Mouse (Mus musculus) heart, embryonic 15.5 days (tissue): ENCODE measurements around the gene Erc2. TPM values are rescaled to one million over a fixed set of nuclear protein-coding genes. Genes with fewer than 3 reads are reported as not detected.

Experiments used
- ATAC-seq: fragments of 200-750 bp; cut with Nextera tagmentation; replicated peaks from 2 replicates; pipeline ENCODE4 v1.8.0; 2017; ENCODE audit warnings: low read depth, moderate TSS enrichment; ENCODE audit not compliant: insufficient number of reproducible peaks, insufficient read depth, low FRiP score
- H3K27ac ChIP-seq: fragments of 300-500 bp; sonication (generic); 2 replicates; pipeline ENCODE4 v1.5.1; 2015; ENCODE audit warnings: mild to moderate bottlenecking, inconsistent platforms
- H3K27me3 ChIP-seq: fragments of 300-500 bp; sonication (generic); 2 replicates; pipeline ENCODE4 v1.6.1; 2015; ENCODE audit warnings: inconsistent platforms
- H3K36me3 ChIP-seq: fragments of 300-500 bp; sonication (generic); 2 replicates; pipeline ENCODE4 v1.6.1; 2015; ENCODE audit warnings: mild to moderate bottlenecking, inconsistent platforms
- H3K4me1 ChIP-seq: fragments of 300-500 bp; sonication (generic); replicated peaks from 2 replicates; pipeline ENCODE4 v1.6.1; 2015; ENCODE audit warnings: inconsistent platforms
- H3K4me2 ChIP-seq: fragments of 300-500 bp; sonication (generic); 2 replicates; pipeline ENCODE4 v1.6.1; 2015; ENCODE audit warnings: inconsistent platforms, mild to moderate bottlenecking, moderate library complexity
- H3K4me3 ChIP-seq: fragments of 300-500 bp; sonication (generic); 2 replicates; pipeline ENCODE4 v1.5.1; 2015; ENCODE audit warnings: mild to moderate bottlenecking, inconsistent platforms
- H3K9ac ChIP-seq: fragments of 300-500 bp; sonication (generic); 2 replicates; pipeline ENCODE4 v1.6.1; 2015; ENCODE audit warnings: mild to moderate bottlenecking, inconsistent platforms
- H3K9me3 ChIP-seq: fragments of 300-500 bp; sonication (generic); replicated peaks from 2 replicates; pipeline ENCODE4 v1.6.1; 2016; ENCODE audit warnings: inconsistent platforms
- WGBS: fragments of 180-500 bp; shearing (Covaris S2); methylation state at CpG from one replicate; pipeline ENCODE4 v1.1.7; 2015; ENCODE audit warnings: mixed read lengths; 5-methylcytosine and 5-hydroxymethylcytosine counted together
- polyA plus RNA-seq: library from polyadenylated mRNA; unstranded; fragments of >200 nt; fragmentation: Nextera tagmentation; extraction: Ambion mirVana; gene quantifications from 2 replicates; pipeline ENCODE4 v1.2.1, GENCODE M21; 2015

Gene Erc2
- polyA plus RNA-seq, 1 experiment from 2014 or later, result 2.2 TPM

DNA sequence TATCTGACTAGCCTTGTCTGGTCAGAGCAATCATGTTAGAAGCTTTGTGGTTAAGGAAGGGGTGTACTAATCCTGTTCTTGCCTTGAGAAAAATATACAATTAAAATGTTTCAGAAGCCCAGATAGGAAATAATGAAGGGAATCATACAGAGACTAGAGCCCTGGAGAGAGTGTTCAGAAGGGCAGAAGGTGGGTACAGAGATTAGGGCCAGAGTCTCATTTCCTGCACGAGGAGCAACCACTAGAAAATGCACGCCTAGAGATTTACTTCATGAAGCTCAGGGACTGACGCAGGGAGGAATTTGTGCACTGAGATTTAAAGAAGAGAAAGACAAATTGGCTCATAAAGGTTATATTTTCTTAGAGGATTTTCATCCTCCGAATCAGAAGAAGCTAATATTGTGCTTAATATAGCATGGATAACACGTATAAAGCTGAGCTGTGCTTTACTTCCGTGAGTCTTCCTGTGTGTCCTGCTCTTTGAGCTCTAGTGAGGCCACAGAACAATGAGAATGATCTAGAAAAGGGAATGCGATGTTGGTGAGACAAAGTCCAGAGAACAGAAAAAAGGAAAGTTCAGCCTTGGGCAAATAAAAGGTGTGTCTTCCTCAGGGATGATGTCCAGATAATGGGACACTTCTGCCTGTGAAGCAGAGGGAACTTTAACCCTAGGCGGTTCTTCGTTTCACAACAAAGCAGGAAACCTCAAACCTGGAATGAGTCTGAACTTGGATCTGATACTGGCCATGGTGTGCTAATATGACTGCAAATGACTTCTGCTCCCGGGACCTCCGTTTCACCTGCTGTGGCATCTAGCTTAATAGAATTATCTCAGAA, 45.0 kb downstream of the Erc2 start:
- H3K4me3 ChIP-seq, result no peak overlapping the region
- no peaks in the 10 kb centered on the region for H3K36me3 ChIP-seq
- 81% methylated on average over 11 of the region's 11 CpGs for WGBS
- H3K4me2 ChIP-seq, result no peak overlapping the region
- H3K9me3 ChIP-seq, result no peaks in the 10 kb centered on the region
- H3K27me3 ChIP-seq, result no peaks in the 10 kb centered on the region
- H3K27ac ChIP-seq, result no peak overlapping the region
- H3K4me1 ChIP-seq, result no peaks in the 10 kb centered on the region
- no peak overlapping the region for H3K9ac ChIP-seq
- no peak for ATAC-seq

- no peak for ATAC-seq
- no peaks in the 10 kb centered on the region for H3K36me3 ChIP-seq
- no peak overlapping the region for H3K27ac ChIP-seq
- no peaks in the 10 kb centered on the region for H3K27me3 ChIP-seq
- H3K9ac ChIP-seq, result no peak overlapping the region
- no peak overlapping the region for H3K4me2 ChIP-seq
- H3K9me3 ChIP-seq, result no peaks in the 10 kb centered on the region
- H3K4me1 ChIP-seq, result no peaks in the 10 kb centered on the region
- WGBS, result 75% methylated on average over 6 of the region's 6 CpGs
- no peak overlapping the region for H3K4me3 ChIP-seq
These were observed 45.9 kb downstream of the Erc2 start for GRCm38 (mm10) chr14:27668151-27668550.

DNA sequence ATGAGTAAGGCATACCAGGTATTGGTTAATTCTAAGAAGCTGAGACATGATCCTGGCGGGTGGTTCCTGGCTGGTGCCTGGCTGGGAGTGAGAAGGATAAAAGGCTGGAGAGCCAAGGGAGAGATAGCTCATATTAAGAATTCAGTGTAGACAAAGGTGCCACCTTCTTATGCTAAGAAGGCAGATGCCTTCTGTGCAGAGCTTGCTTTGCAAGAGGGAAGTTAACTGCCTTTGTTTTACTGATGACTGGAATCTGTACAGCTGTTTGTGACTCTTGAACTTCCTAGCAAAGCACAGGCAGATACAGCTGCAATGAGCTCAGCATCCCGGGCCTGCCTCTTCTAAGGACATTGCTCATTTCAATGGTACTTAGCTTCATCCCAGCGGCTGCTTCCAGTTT, 47.7 kb downstream of the Erc2 start:
- no peak for ATAC-seq
- no peak overlapping the region for H3K4me2 ChIP-seq
- WGBS, result 82% methylated on average over 3 of the region's 3 CpGs

GRCm38 (mm10) chr14:27672761-27673160, 50.5 kb downstream of the Erc2 start:
- Histone ChIP-seq H3K36me3 (no peaks in the 10 kb centered on the region), H3K4me2 (no peak overlapping the region), H3K9ac (no peak overlapping the region), H3K27me3 (no peaks in the 10 kb centered on the region), H3K9me3 (no peaks in the 10 kb centered on the region), H3K4me1 (no peaks in the 10 kb centered on the region), H3K4me3 (no peak overlapping the region), H3K27ac (no peak overlapping the region)
- 81% methylated on average over 7 of the region's 7 CpGs for WGBS
- no peak for ATAC-seq

More for the DNA sequence above, 47.7 kb downstream of the Erc2 start:
- Histone ChIP-seq H3K4me1 (no peaks in the 10 kb centered on the region), H3K27ac (no peak overlapping the region), H3K4me3 (no peak overlapping the region), H3K9me3 (no peaks in the 10 kb centered on the region), H3K27me3 (no peaks in the 10 kb centered on the region), H3K9ac (no peak overlapping the region), H3K36me3 (no peaks in the 10 kb centered on the region)

GRCm38 (mm10) chr14:27674096-27674495, 51.9 kb downstream of the Erc2 start:
- Histone ChIP-seq H3K4me1 (no peaks in the 10 kb centered on the region), H3K9ac (no peak overlapping the region), H3K4me3 (no peak overlapping the region), H3K9me3 (no peaks in the 10 kb centered on the region), H3K36me3 (no peaks in the 10 kb centered on the region), H3K27ac (no peak overlapping the region), H3K27me3 (no peaks in the 10 kb centered on the region), H3K4me2 (no peak overlapping the region)
- 73% methylated on average over 4 of the region's 4 CpGs for WGBS
- no peak for ATAC-seq

DNA sequence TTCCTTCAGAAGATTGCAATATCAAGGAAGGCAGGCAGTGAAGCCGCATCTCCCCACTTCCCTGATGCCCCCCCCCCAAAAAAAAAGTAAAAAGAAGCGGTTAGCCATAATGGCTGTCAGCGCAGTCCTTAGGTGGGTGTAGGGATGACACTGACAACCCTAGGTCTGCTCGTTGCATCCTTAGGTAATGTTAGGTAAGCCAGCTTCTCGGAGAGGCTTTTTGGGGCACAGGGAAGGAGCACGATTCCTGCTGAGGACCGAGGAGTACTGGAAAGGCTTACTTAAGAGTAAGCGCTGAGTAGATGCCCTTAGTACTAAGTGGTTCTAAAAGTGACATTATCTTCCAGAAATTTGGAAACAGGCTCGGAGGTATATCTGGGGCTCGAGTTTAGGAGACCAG, 52.3 kb downstream of the Erc2 start:
- no peaks in the 10 kb centered on the region for H3K4me1 ChIP-seq
- no peak overlapping the region for H3K9ac ChIP-seq
- no peaks in the 10 kb centered on the region for H3K9me3 ChIP-seq
- ATAC-seq, result no peak
- no peaks in the 10 kb centered on the region for H3K36me3 ChIP-seq
- no peak overlapping the region for H3K4me3 ChIP-seq
- 83% methylated on average over 10 of the region's 10 CpGs for WGBS
- H3K27ac ChIP-seq, result no peak overlapping the region
- H3K4me2 ChIP-seq, result no peak overlapping the region
- H3K27me3 ChIP-seq, result no peaks in the 10 kb centered on the region

DNA sequence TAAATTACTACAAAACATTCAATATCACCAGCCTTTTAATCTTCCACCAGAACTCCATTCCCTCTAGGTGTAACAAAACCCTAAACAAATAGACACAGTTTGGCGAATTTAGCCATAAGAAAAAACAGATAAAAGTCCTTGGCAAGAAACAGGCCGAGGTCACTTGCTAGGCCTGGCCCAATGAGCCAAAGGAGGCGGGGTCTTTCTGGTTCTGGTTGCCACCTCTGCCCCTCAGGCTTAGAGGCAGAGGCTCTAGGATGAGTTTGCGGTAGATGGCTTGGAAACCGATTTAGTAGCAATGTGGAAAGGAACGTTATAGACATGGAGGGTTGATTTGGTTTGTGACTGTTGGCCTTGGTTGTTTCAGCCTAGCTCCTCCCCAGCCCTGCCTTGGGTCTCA, 52.8 kb downstream of the Erc2 start:
- ATAC-seq, result no peak
- Histone ChIP-seq H3K9ac (no peak overlapping the region), H3K27me3 (no peaks in the 10 kb centered on the region), H3K4me1 (no peaks in the 10 kb centered on the region), H3K4me3 (no peak overlapping the region), H3K9me3 (no peaks in the 10 kb centered on the region), H3K4me2 (no peak overlapping the region), H3K27ac (no peak overlapping the region), H3K36me3 (no peaks in the 10 kb centered on the region)
- 86% methylated on average over 6 of the region's 6 CpGs for WGBS

DNA sequence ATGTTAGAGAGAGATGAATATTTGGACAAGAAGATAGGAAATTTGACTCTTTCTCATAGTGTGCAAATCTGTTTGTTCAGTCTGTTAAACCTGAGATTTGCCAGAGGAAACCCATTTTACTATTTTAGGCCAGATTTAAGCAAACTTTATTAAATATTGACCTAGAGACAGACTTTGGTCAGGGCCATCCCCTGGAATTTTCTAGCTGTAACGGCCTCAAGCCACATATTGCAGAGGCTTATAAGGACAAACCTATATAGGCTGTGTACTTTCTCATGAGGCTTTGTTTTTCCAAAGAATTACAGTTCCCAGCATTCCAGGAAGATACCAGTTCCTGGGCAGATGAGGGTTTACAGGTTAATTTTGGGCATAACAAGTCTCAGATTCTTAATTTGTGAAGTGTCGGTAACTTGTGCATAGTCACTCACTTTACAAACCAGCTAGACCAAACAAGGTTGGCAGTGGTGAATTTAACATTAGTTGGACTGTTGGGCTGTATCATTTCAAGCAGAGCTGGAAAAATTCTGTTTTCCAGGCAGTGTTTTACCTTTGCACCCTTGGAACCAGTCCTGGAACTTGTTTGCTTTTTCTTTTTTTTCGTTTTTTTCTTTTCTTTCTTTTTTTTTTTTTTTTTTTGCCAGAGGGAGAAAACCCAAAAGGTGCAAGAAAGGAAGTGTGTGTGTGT, 60.3 kb downstream of the Erc2 start:
- Histone ChIP-seq H3K27me3 (no peaks in the 10 kb centered on the region), H3K4me2 (no peak overlapping the region), H3K9ac (no peak overlapping the region), H3K4me1 (no peaks in the 10 kb centered on the region), H3K9me3 (no peaks in the 10 kb centered on the region), H3K36me3 (no peaks in the 10 kb centered on the region), H3K4me3 (no peak overlapping the region), H3K27ac (no peak overlapping the region)
- ATAC-seq, result no peak
- WGBS, result 76% methylated on average over 3 of the region's 3 CpGs

- H3K9ac ChIP-seq, result no peak overlapping the region
- H3K27ac ChIP-seq, result no peak overlapping the region
- H3K4me1 ChIP-seq, result no peaks in the 10 kb centered on the region
- H3K9me3 ChIP-seq, result no peaks in the 10 kb centered on the region
- H3K4me3 ChIP-seq, result no peak overlapping the region
- no peaks in the 10 kb centered on the region for H3K27me3 ChIP-seq
- H3K36me3 ChIP-seq, result no peaks in the 10 kb centered on the region
- WGBS, result 86% methylated on average over 7 of the region's 7 CpGs
- no peak for ATAC-seq
- H3K4me2 ChIP-seq, result no peak overlapping the region
These were observed 73.6 kb downstream of the Erc2 start for GRCm38 (mm10) chr14:27695781-27696180.

- Histone ChIP-seq H3K4me3 (no peak overlapping the region), H3K4me1 (no peaks in the 10 kb centered on the region), H3K4me2 (no peak overlapping the region), H3K9ac (no peak overlapping the region), H3K9me3 (no peaks in the 10 kb centered on the region), H3K36me3 (no peaks in the 10 kb centered on the region), H3K27me3 (no peaks in the 10 kb centered on the region), H3K27ac (no peak overlapping the region)
- 77% methylated on average over 7 of the region's 7 CpGs for WGBS
- ATAC-seq, result no peak
These were observed 95.1 kb downstream of the Erc2 start for GRCm38 (mm10) chr14:27717364-27717763.

- Histone ChIP-seq H3K36me3 (no peaks in the 10 kb centered on the region), H3K4me2 (no peak overlapping the region), H3K9me3 (no peaks in the 10 kb centered on the region), H3K27ac (no peak overlapping the region), H3K4me3 (no peak overlapping the region), H3K9ac (no peak overlapping the region), H3K4me1 (no peaks in the 10 kb centered on the region), H3K27me3 (no peaks in the 10 kb centered on the region)
- no peak for ATAC-seq
- 75% methylated on average over 4 of the region's 4 CpGs for WGBS
These were observed 97.4 kb downstream of the Erc2 start for GRCm38 (mm10) chr14:27719601-27720000.

- no peak for ATAC-seq
- Histone ChIP-seq H3K9me3 (no peaks in the 10 kb centered on the region), H3K27me3 (no peaks in the 10 kb centered on the region), H3K4me3 (no peak overlapping the region), H3K4me1 (no peaks in the 10 kb centered on the region), H3K27ac (no peak overlapping the region), H3K4me2 (no peak overlapping the region), H3K9ac (no peak overlapping the region), H3K36me3 (no peaks in the 10 kb centered on the region)
- 86% methylated on average over 3 of the region's 3 CpGs for WGBS
These were observed 98.7 kb downstream of the Erc2 start for GRCm38 (mm10) chr14:27720944-27721343.
